Mouse (Mus musculus): ENCODE results near the gene Tns3.

DNA sequence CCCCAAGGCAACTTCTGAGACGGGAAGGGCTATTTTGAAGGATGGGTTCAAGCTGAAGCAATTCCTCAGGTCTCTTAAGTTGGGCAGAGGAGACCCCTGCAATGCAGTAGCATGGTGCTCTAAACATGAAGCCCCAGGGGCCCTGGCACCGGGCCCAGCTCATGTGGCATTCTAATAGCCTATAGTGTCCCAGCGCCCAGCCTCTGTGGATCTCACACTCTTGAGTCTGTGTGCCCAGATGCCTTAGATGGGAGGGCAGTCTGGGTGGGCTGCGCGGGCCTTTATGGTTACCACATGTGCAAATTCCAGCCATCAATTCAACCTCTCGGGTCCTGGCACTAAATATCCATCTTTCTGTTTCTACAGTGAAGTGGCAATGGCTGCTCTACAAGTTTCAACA, 38.9 kb downstream of the Tns3 start:
- TF ChIP-seq CTCF (IDR thresholded peaks at IDR 0.05; ENCODE audit: extremely low read depth, insufficient read depth, low read length) (no peak), POLR2A (IDR thresholded peaks at IDR 0.05; ENCODE audit: extremely low read depth, insufficient read depth, low read length) (no peak)
